Comparison of ENCODE assay signal across 8 mouse cellular contexts in the genomic region with DNA sequence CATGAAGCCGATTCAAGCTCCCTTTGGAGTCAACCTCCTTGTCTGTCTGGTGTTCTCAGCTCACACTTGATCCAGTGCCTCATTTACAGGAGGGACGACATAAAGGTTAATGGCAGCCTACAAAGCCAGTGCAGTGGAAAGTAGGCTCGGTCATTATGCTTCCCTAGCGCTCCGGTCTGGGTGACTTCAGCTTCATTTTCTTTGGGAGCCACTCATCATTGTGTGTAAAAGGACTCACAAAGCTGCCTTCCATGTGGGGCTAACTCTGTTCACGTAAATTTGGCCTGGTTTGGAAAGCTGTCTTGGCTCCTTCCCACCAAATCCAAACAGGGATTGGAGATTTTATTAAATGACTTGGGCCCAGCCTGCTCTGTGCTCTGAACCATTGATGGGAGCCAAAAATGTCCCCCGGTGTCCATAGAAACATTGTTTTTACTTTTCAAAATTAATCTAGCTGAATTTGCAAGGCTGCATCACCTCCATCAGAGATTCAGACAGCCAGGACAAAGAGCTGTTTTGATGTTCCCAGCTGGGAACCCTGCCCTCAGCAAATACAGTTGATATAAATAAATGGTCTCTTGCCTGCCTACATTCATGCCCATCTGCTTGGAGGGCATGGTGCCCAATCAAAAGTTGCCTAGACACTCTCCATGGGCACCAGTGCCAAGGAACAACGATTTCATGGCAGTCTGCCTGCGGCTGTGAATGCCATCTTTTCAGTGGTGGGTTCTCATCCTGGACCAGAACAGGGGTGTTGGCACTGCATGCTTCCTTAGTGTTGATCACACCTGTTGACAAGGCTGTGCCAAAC.
DNase-seq lines count a peak whose midpoint lies in the region; ATAC-seq lines count a peak whose summit lies in the region.

No protein-coding gene starts in this region.

- DNase-seq in Muller cell, postnatal 12 days (ENCODE audit: inconsistent ontology term) = peak; percentile 85
- DNase-seq in frontal cortex, postnatal 25 days (ENCODE audit: low spot score in 2 of 2) = peak; percentile 36 to 45
- DNase-seq in left cerebral cortex, postnatal 10 days (ENCODE audit: extremely low spot score in 1 of 2, low spot score in 2 of 2) = peak; percentile 79 to 84
- DNase-seq in thymus, postnatal 36 days = no peak
- DNase-seq in adrenal gland, adult (ENCODE audit: inconsistent age in 2 of 2, low spot score in 1 of 2) = no peak
- DNase-seq in urinary bladder, postnatal 14 days (ENCODE audit: low spot score) = no peak

- peak; percentile 79 for ATAC-seq in cerebellum, adult (ENCODE audit: insufficient number of reproducible peaks, low FRiP score, low TSS enrichment)
- no peak for ATAC-seq in erythroid progenitor cell, adult 5-6 weeks (replicated peaks; ENCODE audit: low FRiP score, poor library complexity, severe bottlenecking)

- intact Hi-C loops in left cerebral cortex, postnatal 10 days (cut with DNase I) = no loop called here

Comparison
In these comparisons a context has a peak if more than half of its experiments do, and no peak if none do; other contexts are left out.
1. DNase-seq: peak in Muller cell, postnatal 12 days (single experiment), frontal cortex, postnatal 25 days (2 of 2) and left cerebral cortex, postnatal 10 days (2 of 2); none in thymus, postnatal 36 days (0 of 2), adrenal gland, adult (0 of 2) and urinary bladder, postnatal 14 days (single experiment).